ENCODE assay signal across 28 mouse cellular contexts in the genomic region with DNA sequence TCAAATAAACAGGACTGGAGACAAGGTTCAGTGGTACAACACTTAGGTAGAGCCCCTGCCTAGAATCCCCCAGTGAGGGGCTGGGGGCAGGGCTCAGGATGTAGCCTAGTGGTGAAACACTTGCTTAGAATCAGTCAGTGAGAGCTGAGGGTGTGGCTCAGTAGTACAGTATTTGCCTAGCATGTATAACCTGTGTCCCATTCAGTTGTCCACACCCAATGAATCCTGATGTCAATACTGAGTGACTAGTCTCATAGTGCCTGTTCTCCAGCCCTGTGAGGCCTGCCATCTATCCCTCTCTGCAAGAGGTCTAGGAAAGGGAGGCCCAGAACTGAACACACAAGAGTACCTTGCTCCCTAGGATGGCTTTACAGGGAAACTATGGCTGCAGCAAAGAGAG.
"Had no signal": no experiment of that assay in that cellular context is flagged by ENCODE, and none has a peak within 500 bp of the region (broad histone marks: within the 10 kb centered on the region; RNA-seq: fewer than 3 reads in every experiment).

No protein-coding gene starts in this region.

- DNase-seq: cerebellum, adult 2 months; cerebellum, adult 8-10 months; cerebellum, adult 9-10 months; cerebellum, adult 9-11 months; cerebellum, postnatal 10 days; cerebellum, postnatal 14 days; cerebellum, postnatal 25 days; cerebellum, postnatal 36 days; embryo, embryonic 11 days; forebrain, postnatal 0 days; gastrocnemius, adult 2 months; gastrocnemius, postnatal 10 days; gastrocnemius, postnatal 14 days; gastrocnemius, postnatal 36 days; heart, adult 11 months; heart, adult 18-20 months; heart, adult 2 months had no signal

- H3K4me2 ChIP-seq: embryonic facial prominence, embryonic 12.5 days; embryonic facial prominence, embryonic 13.5 days; embryonic facial prominence, embryonic 15.5 days; forebrain, embryonic 12.5 days; forebrain, embryonic 13.5 days; forebrain, embryonic 15.5 days had no signal

- H3K4me3 ChIP-seq: embryonic facial prominence, embryonic 10.5 days; embryonic facial prominence, embryonic 12.5 days; embryonic facial prominence, embryonic 13.5 days; embryonic facial prominence, embryonic 15.5 days; erythroblast, embryonic 14.5 days; forebrain, embryonic 10.5 days; forebrain, embryonic 12.5 days; forebrain, embryonic 13.5 days; forebrain, embryonic 15.5 days; gastrocnemius, adult 2 months; heart, adult 2 months had no signal

- ATAC-seq: forebrain, embryonic 13.5 days; forebrain, embryonic 14.5 days; forebrain, embryonic 15.5 days; forebrain, embryonic 16.5 days; forebrain, postnatal 0 days had no signal

- H3K27ac ChIP-seq: embryonic facial prominence, embryonic 10.5 days; embryonic facial prominence, embryonic 12.5 days; embryonic facial prominence, embryonic 13.5 days; embryonic facial prominence, embryonic 15.5 days; forebrain, embryonic 10.5 days; forebrain, embryonic 12.5 days; forebrain, embryonic 13.5 days; forebrain, embryonic 15.5 days; gastrocnemius, adult 2 months; heart, adult 2 months had no signal

- H3K9ac ChIP-seq: embryonic facial prominence, embryonic 12.5 days; embryonic facial prominence, embryonic 13.5 days; embryonic facial prominence, embryonic 15.5 days; forebrain, embryonic 12.5 days; forebrain, embryonic 13.5 days; forebrain, embryonic 15.5 days; forebrain, postnatal 0 days had no signal

- H3K27me3 ChIP-seq: embryonic facial prominence, embryonic 12.5 days; embryonic facial prominence, embryonic 13.5 days; embryonic facial prominence, embryonic 15.5 days; forebrain, embryonic 12.5 days; forebrain, embryonic 13.5 days; forebrain, embryonic 15.5 days had no signal

- H3K36me3 ChIP-seq: forebrain, embryonic 15.5 days had no signal

- H3K4me1 ChIP-seq: embryonic facial prominence, embryonic 10.5 days; embryonic facial prominence, embryonic 12.5 days had no signal

- H3K9me3 ChIP-seq: embryonic facial prominence, embryonic 10.5 days; embryonic facial prominence, embryonic 12.5 days; embryonic facial prominence, embryonic 13.5 days; embryonic facial prominence, embryonic 15.5 days; forebrain, embryonic 10.5 days; forebrain, embryonic 12.5 days; forebrain, embryonic 13.5 days; forebrain, embryonic 15.5 days had no signal
